Comparison of ENCODE assay signal across 22 mouse cellular contexts in the genomic region with DNA sequence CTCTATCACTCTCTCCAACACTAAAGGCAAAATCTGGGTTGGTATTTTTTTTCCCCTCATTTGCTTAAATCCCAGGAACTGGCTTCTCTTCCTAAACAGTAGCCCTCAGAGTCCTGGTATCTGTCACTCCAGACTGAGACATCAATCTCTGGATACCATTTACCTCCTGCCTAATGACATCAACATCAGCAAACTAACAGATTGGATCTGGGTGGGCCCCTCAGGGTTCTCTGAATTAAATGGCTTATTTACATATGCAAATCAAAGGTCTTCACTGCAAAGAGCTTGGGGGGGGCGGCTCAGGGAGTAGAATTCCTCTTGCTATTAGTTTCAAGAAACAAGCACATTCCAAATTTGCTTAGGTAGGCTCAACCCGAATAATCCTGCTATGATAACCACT.
DNase-seq lines count a peak whose midpoint lies in the region; ATAC-seq and TF ChIP-seq lines count a peak whose summit lies in the region.
"Had no signal": no experiment of that assay in that cellular context is flagged by ENCODE, and none has a peak within 500 bp of the region (broad histone marks: within the 10 kb centered on the region; RNA-seq: fewer than 3 reads in every experiment).

No protein-coding gene starts in this region.

- no peaks in the 10 kb centered on the region for H3K9me3 ChIP-seq in forebrain, embryonic 14.5 days (replicated peaks; ENCODE audit: control insufficient read depth, low read length)
- no peaks in the 10 kb centered on the region for H3K9me3 ChIP-seq in forebrain, embryonic 10.5 days
- no peaks in the 10 kb centered on the region for H3K9me3 ChIP-seq in hindbrain, embryonic 12.5 days (replicated peaks)
- no peaks in the 10 kb centered on the region for H3K9me3 ChIP-seq in hindbrain, embryonic 11.5 days (ENCODE audit: control insufficient read depth, low read length)
- no peaks in the 10 kb centered on the region for H3K9me3 ChIP-seq in neural tube, embryonic 12.5 days
- H3K9me3 ChIP-seq in neural tube, embryonic 15.5 days (replicated peaks): no peaks in the 10 kb centered on the region
- H3K9me3 ChIP-seq: heart, embryonic 10.5 days; heart, embryonic 13.5 days; hindbrain, embryonic 13.5 days had no signal

- peak; percentile 50 for DNase-seq in forebrain, embryonic 14.5 days (ENCODE audit: low spot score)
- no peak for DNase-seq in forebrain, embryonic 10.5 days (ENCODE audit: extremely low spot score, low spot score)
- no peak for DNase-seq in hindbrain, embryonic 11.5 days (ENCODE audit: low spot score)
- DNase-seq in brain, embryonic 14.5 days (ENCODE audit: low read depth): peak; percentile 70
- DNase-seq: adrenal gland, adult 8-10 months; adrenal gland, postnatal 25 days; cerebellum, adult 18-20 months; cerebellum, adult 9-10 months; cerebellum, postnatal 14 days; forebrain, postnatal 0 days; gastrocnemius, adult 2 months; gastrocnemius, postnatal 14 days; heart, adult 18-20 months; heart, postnatal 14 days; heart, postnatal 4 days had no signal

- no peak overlapping the region for H3K9ac ChIP-seq in forebrain, embryonic 14.5 days (ENCODE audit: low read length)
- no peak overlapping the region for H3K9ac ChIP-seq in hindbrain, embryonic 12.5 days
- no peak overlapping the region for H3K9ac ChIP-seq in hindbrain, embryonic 11.5 days (ENCODE audit: low read depth, low read length)
- H3K9ac ChIP-seq in neural tube, embryonic 12.5 days: no peak overlapping the region
- no peak overlapping the region for H3K9ac ChIP-seq in neural tube, embryonic 15.5 days (replicated peaks)
- H3K9ac ChIP-seq: forebrain, postnatal 0 days; heart, embryonic 13.5 days; hindbrain, embryonic 13.5 days had no signal

- no peaks in the 10 kb centered on the region for H3K4me1 ChIP-seq in forebrain, embryonic 14.5 days (ENCODE audit: control insufficient read depth, insufficient read depth, low read length)
- peaks cover 15% of the 10 kb centered on the region for H3K4me1 ChIP-seq in forebrain, embryonic 10.5 days
- peaks cover 4% of the 10 kb centered on the region for H3K4me1 ChIP-seq in hindbrain, embryonic 12.5 days
- no peaks in the 10 kb centered on the region for H3K4me1 ChIP-seq in hindbrain, embryonic 11.5 days (replicated peaks; ENCODE audit: control insufficient read depth, insufficient read depth, low read length)
- H3K4me1 ChIP-seq in neural tube, embryonic 12.5 days: peaks cover 3% of the 10 kb centered on the region; the same call in 1 of the 2 replicates
- H3K4me1 ChIP-seq in neural tube, embryonic 15.5 days: peaks cover 8% of the 10 kb centered on the region

- H3K27ac ChIP-seq in forebrain, embryonic 14.5 days (ENCODE audit: low read depth, low read length): no peak overlapping the region
- H3K27ac ChIP-seq in forebrain, embryonic 10.5 days: no peak overlapping the region
- H3K27ac ChIP-seq in hindbrain, embryonic 12.5 days: no peak overlapping the region
- H3K27ac ChIP-seq in hindbrain, embryonic 11.5 days (ENCODE audit: low read depth, low read length): no peak overlapping the region
- H3K27ac ChIP-seq in neural tube, embryonic 12.5 days: no peak overlapping the region
- H3K27ac ChIP-seq in neural tube, embryonic 15.5 days (replicated peaks): no peak overlapping the region
- H3K27ac ChIP-seq: gastrocnemius, adult 2 months; heart, embryonic 10.5 days; heart, embryonic 13.5 days; hindbrain, embryonic 13.5 days had no signal

- H3K27me3 ChIP-seq in forebrain, embryonic 14.5 days (replicated peaks; ENCODE audit: control insufficient read depth, insufficient read depth, low read length): no peaks in the 10 kb centered on the region
- H3K27me3 ChIP-seq in forebrain, embryonic 10.5 days (ENCODE audit: poor library complexity, severe bottlenecking): no peaks in the 10 kb centered on the region
- H3K27me3 ChIP-seq in hindbrain, embryonic 12.5 days: no peaks in the 10 kb centered on the region
- no peaks in the 10 kb centered on the region for H3K27me3 ChIP-seq in hindbrain, embryonic 11.5 days (ENCODE audit: control insufficient read depth, insufficient read depth, low read length)
- H3K27me3 ChIP-seq in neural tube, embryonic 12.5 days (replicated peaks): no peaks in the 10 kb centered on the region
- peaks cover 10% of the 10 kb centered on the region; the same call in 1 of the 2 replicates for H3K27me3 ChIP-seq in neural tube, embryonic 15.5 days (replicated peaks)
- H3K27me3 ChIP-seq: heart, embryonic 13.5 days had no signal

- H3K36me3 ChIP-seq in forebrain, embryonic 14.5 days (ENCODE audit: control insufficient read depth, insufficient read depth, low read length): no peaks in the 10 kb centered on the region
- no peaks in the 10 kb centered on the region for H3K36me3 ChIP-seq in forebrain, embryonic 10.5 days (replicated peaks)
- no peaks in the 10 kb centered on the region for H3K36me3 ChIP-seq in hindbrain, embryonic 12.5 days
- H3K36me3 ChIP-seq in hindbrain, embryonic 11.5 days (ENCODE audit: control insufficient read depth, insufficient read depth, low read length): no peaks in the 10 kb centered on the region
- H3K36me3 ChIP-seq in neural tube, embryonic 12.5 days: no peaks in the 10 kb centered on the region
- no peaks in the 10 kb centered on the region for H3K36me3 ChIP-seq in neural tube, embryonic 15.5 days
- H3K36me3 ChIP-seq: heart, embryonic 10.5 days; hindbrain, embryonic 13.5 days had no signal

- no peak overlapping the region for H3K4me2 ChIP-seq in forebrain, embryonic 14.5 days (ENCODE audit: low read length)
- H3K4me2 ChIP-seq in hindbrain, embryonic 12.5 days (replicated peaks): no peak overlapping the region
- H3K4me2 ChIP-seq in hindbrain, embryonic 11.5 days (replicated peaks; ENCODE audit: low read depth, low read length): no peak overlapping the region
- no peak overlapping the region for H3K4me2 ChIP-seq in neural tube, embryonic 12.5 days (replicated peaks)
- no peak overlapping the region for H3K4me2 ChIP-seq in neural tube, embryonic 15.5 days
- H3K4me2 ChIP-seq: heart, embryonic 13.5 days; hindbrain, embryonic 13.5 days had no signal

- TF ChIP-seq CTCF in brain, embryonic 14.5 days (IDR thresholded peaks at IDR 0.05; ENCODE audit: borderline replicate concordance, extremely low read depth, insufficient read depth, insufficient read length): no peak

- TF ChIP-seq POLR2A in brain, embryonic 14.5 days (IDR thresholded peaks at IDR 0.05; ENCODE audit: borderline replicate concordance, extremely low read depth, insufficient read depth, insufficient read length, poor library complexity, severe bottlenecking): no peak

- no peak overlapping the region for H3K4me3 ChIP-seq in forebrain, embryonic 14.5 days (ENCODE audit: low read depth, low read length)
- no peak overlapping the region for H3K4me3 ChIP-seq in forebrain, embryonic 10.5 days
- no peak overlapping the region for H3K4me3 ChIP-seq in hindbrain, embryonic 12.5 days
- no peak overlapping the region for H3K4me3 ChIP-seq in hindbrain, embryonic 11.5 days (ENCODE audit: low read depth, low read length)
- H3K4me3 ChIP-seq in neural tube, embryonic 12.5 days: no peak overlapping the region
- H3K4me3 ChIP-seq in neural tube, embryonic 15.5 days (replicated peaks): no peak overlapping the region
- H3K4me3 ChIP-seq: gastrocnemius, adult 2 months; heart, embryonic 10.5 days; heart, embryonic 13.5 days; hindbrain, embryonic 13.5 days had no signal

- ATAC-seq in forebrain, embryonic 14.5 days: peak; percentile 46; the same call in 1 of the 2 replicates
- ATAC-seq in hindbrain, embryonic 12.5 days (ENCODE audit: low FRiP score): peak; percentile 64; the same call in 1 of the 2 replicates
- ATAC-seq in hindbrain, embryonic 11.5 days (ENCODE audit: low FRiP score): no peak; the same call in 1 of the 2 replicates
- peak; percentile 63; the same call in 1 of the 2 replicates for ATAC-seq in neural tube, embryonic 12.5 days (ENCODE audit: low FRiP score, low read depth)
- ATAC-seq in neural tube, embryonic 15.5 days (ENCODE audit: low FRiP score): no peak
- ATAC-seq: activated CD4-positive, CD25-positive, alpha-beta regulatory T cell, adult 4 months; forebrain, postnatal 0 days had no signal

- WGBS in forebrain, embryonic 14.5 days: 40% methylated on average over 2 of the region's 2 CpGs
- WGBS in forebrain, embryonic 10.5 days: 80% methylated on average over 2 of the region's 2 CpGs
- 76% methylated on average over 2 of the region's 2 CpGs for WGBS in hindbrain, embryonic 12.5 days
- WGBS in hindbrain, embryonic 11.5 days: 75% methylated on average over 2 of the region's 2 CpGs
- 76% methylated on average over 2 of the region's 2 CpGs for WGBS in neural tube, embryonic 12.5 days
- WGBS in neural tube, embryonic 15.5 days: 60% methylated on average over 2 of the region's 2 CpGs

Comparison
In these comparisons a context has a peak if more than half of its experiments do, and no peak if none do; other contexts are left out.
1. ATAC-seq: peak in forebrain, embryonic 14.5 days (single experiment), hindbrain, embryonic 12.5 days (single experiment) and neural tube, embryonic 12.5 days (single experiment); none in hindbrain, embryonic 11.5 days (single experiment) and neural tube, embryonic 15.5 days (single experiment).
2. DNase-seq: peak in forebrain, embryonic 14.5 days (single experiment) and brain, embryonic 14.5 days (single experiment); none in forebrain, embryonic 10.5 days (single experiment) and hindbrain, embryonic 11.5 days (single experiment).